8 mouse cellular contexts compared by ENCODE assay signal in genomic region chrX:12091431-12092061, GRCm38 (mm10).
A peak's percentile ranks its signal among the peaks of the same experiment; 100 is the strongest.
DNase-seq lines count a peak whose midpoint lies in the region; ATAC-seq and TF ChIP-seq lines count a peak whose summit lies in the region.

No protein-coding gene starts in this region.

- no peak for ATAC-seq in megakaryocyte-erythroid progenitor cell, adult 5-6 weeks (replicated peaks; ENCODE audit: low FRiP score, low TSS enrichment, poor library complexity, severe bottlenecking)

- no peaks in the 10 kb centered on the region for H3K36me3 ChIP-seq in spleen, adult 2 months (ENCODE audit: control insufficient read depth, insufficient read depth, low read length)

- peaks cover 19% of the 10 kb centered on the region; the same call in 1 of the 2 replicates for H3K4me1 ChIP-seq in spleen, adult 2 months (ENCODE audit: control insufficient read depth, insufficient read depth, insufficient read length)
- peaks cover 15% of the 10 kb centered on the region for H3K4me1 ChIP-seq in lung, adult 2 months (ENCODE audit: control insufficient read depth, insufficient read depth, low read length)

- 7% methylated on average over 53 of the region's 56 CpGs for WGBS in spleen, adult 2 months
- 3% methylated on average over 55 of the region's 56 CpGs for WGBS in lung, adult 2 months

- H3K4me3 ChIP-seq in spleen, adult 2 months (ENCODE audit: extremely low read depth, insufficient read depth, insufficient read length), result peak overlapping the region; percentile 59
- H3K4me3 ChIP-seq in lung, adult 2 months (replicated peaks; ENCODE audit: extremely low read depth, low read depth, low read length), result peak overlapping the region; percentile 57

- DNase-seq in spleen, adult 2 months (ENCODE audit: low read depth in 1 of 2, low spot score in 2 of 2), result peak in 1 of 2 experiments; percentile 16
- no peak for DNase-seq in spleen, postnatal 4 days (ENCODE audit: low spot score in 2 of 2)
- peak; percentile 51 to 56 for DNase-seq in cerebellum, postnatal 25 days
- DNase-seq in heart, adult 8-10 months (ENCODE audit: low spot score), result peak; percentile 36
- DNase-seq in kidney, adult 8-10 months, result peak; percentile 29 to 38
- peak; percentile 56 for DNase-seq in lung, adult 2 months
- peak; percentile 15 to 22 for DNase-seq in right cerebral cortex, adult 2 months (ENCODE audit: low spot score in 2 of 2)

- TF ChIP-seq POLR2A in spleen, adult 2 months (IDR thresholded peaks at IDR 0.05; ENCODE audit: low read depth, low read length), result no peak
- no peak for TF ChIP-seq POLR2A in lung, adult 2 months (IDR thresholded peaks at IDR 0.05; ENCODE audit: borderline replicate concordance, extremely low read depth, low read depth, low read length)

- no peak for TF ChIP-seq CTCF in spleen, adult 2 months (IDR thresholded peaks at IDR 0.05; ENCODE audit: extremely low read depth, insufficient read depth, insufficient read length, insufficient replicate concordance)
- no peak for TF ChIP-seq CTCF in lung, adult 2 months (IDR thresholded peaks at IDR 0.05; ENCODE audit: insufficient read depth, low read length)

- H3K27ac ChIP-seq in spleen, adult 2 months (ENCODE audit: insufficient read depth, low read length), result peak overlapping the region; percentile 65

- H3K27me3 ChIP-seq in spleen, adult 2 months (ENCODE audit: control insufficient read depth, insufficient read depth, low read length), result no peaks in the 10 kb centered on the region; the same call in 1 of the 2 replicates

Comparison
In these comparisons a context has a peak if more than half of its experiments do, and no peak if none do; other contexts are left out.
1. DNase-seq: peak in cerebellum, postnatal 25 days (2 of 2), heart, adult 8-10 months (single experiment), kidney, adult 8-10 months (2 of 2), lung, adult 2 months (single experiment) and right cerebral cortex, adult 2 months (2 of 2); none in spleen, postnatal 4 days (0 of 2).